8 mouse cellular contexts compared by ENCODE assay signal in genomic region chr7:48938190-48938589, GRCm38 (mm10). TPM values are rescaled to one million over a fixed set of nuclear protein-coding genes. Genes with fewer than 3 reads are reported as not detected.
DNase-seq lines count a peak whose midpoint lies in the region; ATAC-seq and TF ChIP-seq lines count a peak whose summit lies in the region.

No protein-coding gene starts in this region.

- no peaks in the 10 kb centered on the region for H3K27me3 ChIP-seq in kidney, postnatal 0 days (ENCODE audit: insufficient read depth, low read length)
- H3K27me3 ChIP-seq in CH12.LX (replicated peaks), result peaks cover 41% of the 10 kb centered on the region
- H3K27me3 ChIP-seq in lung, postnatal 0 days (replicated peaks; ENCODE audit: insufficient read depth, low read length), result no peaks in the 10 kb centered on the region

- in situ Hi-C loops in CH12.LX (cut with MboI; ENCODE audit: low pct_ligation_motif_present, low pct_unique_long_range_greater_than_20kb, low sequenced_read_pairs), result no loop called here

- ATAC-seq in kidney, postnatal 0 days (replicated peaks; ENCODE audit: low FRiP score, low read depth), result no peak
- no peak for ATAC-seq in lung, postnatal 0 days

- no peak overlapping the region for H3K4me2 ChIP-seq in kidney, postnatal 0 days (ENCODE audit: low read length)
- peak overlapping the region; percentile 50 for H3K4me2 ChIP-seq in CH12.LX (ENCODE audit: insufficient read depth, low read depth, poor library complexity, severe bottlenecking)
- no peak overlapping the region for H3K4me2 ChIP-seq in lung, postnatal 0 days (replicated peaks; ENCODE audit: low read depth, low read length)

- no peaks in the 10 kb centered on the region for H3K36me3 ChIP-seq in kidney, postnatal 0 days (ENCODE audit: insufficient read depth, low read length)
- H3K36me3 ChIP-seq in CH12.LX (replicated peaks in 1 of 2; ENCODE audit: control insufficient read depth in 1 of 2, insufficient read depth in 1 of 2, low read length in 1 of 2), result no peaks in the 10 kb centered on the region
- H3K36me3 ChIP-seq in lung, postnatal 0 days (ENCODE audit: insufficient read depth, low read length), result no peaks in the 10 kb centered on the region

- peak; percentile 57 for TF ChIP-seq CTCF in kidney, postnatal 0 days (IDR thresholded peaks at IDR 0.05; ENCODE audit: low read depth)
- peak; percentile 48 to 74 for TF ChIP-seq CTCF in CH12.LX (conservative IDR thresholded peaks at IDR 0.05 in 1 of 2, IDR thresholded peaks at IDR 0.05 in 1 of 2; ENCODE audit: low read depth in 2 of 2, low read length in 2 of 2)
- TF ChIP-seq CTCF in bone marrow, adult 2 months (IDR thresholded peaks at IDR 0.05; ENCODE audit: control insufficient read depth, insufficient read depth, low read length), result peak; percentile 37
- peak; percentile 61 for TF ChIP-seq CTCF in lung, postnatal 0 days (IDR thresholded peaks at IDR 0.05)

- DNase-seq in kidney, postnatal 0 days (ENCODE audit: low spot score), result peak; percentile 63
- DNase-seq in kidney, adult 18-20 months, result no peak
- peak; percentile 53 for DNase-seq in CH12.LX (ENCODE audit: extremely low read depth)
- DNase-seq in lung, postnatal 0 days (ENCODE audit: low spot score), result peak; percentile 38
- no peak for DNase-seq in yolk sac, embryonic 10.5 days (ENCODE audit: low spot score)
- no peak for DNase-seq in cerebellum, adult 18-20 months
- DNase-seq in frontal cortex, postnatal 14 days (ENCODE audit: low spot score in 2 of 2), result no peak

- 29% methylated on average over 4 of the region's 4 CpGs for WGBS in kidney, postnatal 0 days
- WGBS in bone marrow, adult 2 months, result 1% methylated on average over 4 of the region's 4 CpGs
- WGBS in lung, postnatal 0 days, result 29% methylated on average over 4 of the region's 4 CpGs

- no peaks in the 10 kb centered on the region for H3K79me2 ChIP-seq in CH12.LX (replicated peaks; ENCODE audit: control insufficient read depth, extremely low read depth, insufficient read depth, poor library complexity, severe bottlenecking)

- no peak for TF ChIP-seq EP300 in CH12.LX (IDR thresholded peaks at IDR 0.05; ENCODE audit: low read length)
- no peak for TF ChIP-seq EP300 in lung, postnatal 0 days (IDR thresholded peaks at IDR 0.05)

- no peaks in the 10 kb centered on the region for H3K4me1 ChIP-seq in kidney, postnatal 0 days (replicated peaks; ENCODE audit: insufficient read depth, low read length)
- H3K4me1 ChIP-seq in CH12.LX (ENCODE audit: control insufficient read depth in 1 of 2, insufficient read depth in 2 of 2), result peaks cover 4 to 15% of the 10 kb centered on the region in 2 experiments
- peaks cover 2% of the 10 kb centered on the region; the same call in 1 of the 2 replicates for H3K4me1 ChIP-seq in bone marrow, adult 2 months (ENCODE audit: control insufficient read depth, insufficient read depth, low read length)
- no peaks in the 10 kb centered on the region for H3K4me1 ChIP-seq in lung, postnatal 0 days (ENCODE audit: insufficient read depth, low read depth, low read length)

- TF ChIP-seq RAD21 in CH12.LX (IDR thresholded peaks at IDR 0.05; ENCODE audit: low read depth, low read length), result peak; percentile 63

- no peaks in the 10 kb centered on the region for H3K9me3 ChIP-seq in kidney, postnatal 0 days (replicated peaks; ENCODE audit: low read length)
- no peaks in the 10 kb centered on the region for H3K9me3 ChIP-seq in CH12.LX (replicated peaks; ENCODE audit: low read length)
- H3K9me3 ChIP-seq in lung, postnatal 0 days (ENCODE audit: low read length), result no peaks in the 10 kb centered on the region

- no peak overlapping the region for H3K27ac ChIP-seq in kidney, postnatal 0 days
- no peak overlapping the region for H3K27ac ChIP-seq in CH12.LX (ENCODE audit: insufficient read depth, low read depth)
- no peak overlapping the region for H3K27ac ChIP-seq in bone marrow, adult 2 months (ENCODE audit: control insufficient read depth, insufficient read depth, low read depth, low read length, poor library complexity)
- H3K27ac ChIP-seq in lung, postnatal 0 days (ENCODE audit: low read length), result no peak overlapping the region

- dilution Hi-C loops in CH12.LX (cut with MboI; ENCODE audit: extremely low pct_ligation_motif_present, extremely low pct_unique_long_range_greater_than_20kb, low sequenced_read_pairs), result no loop called here

- no peak overlapping the region for H3K4me3 ChIP-seq in kidney, postnatal 0 days (replicated peaks; ENCODE audit: low read depth, low read length)
- no peak overlapping the region for H3K4me3 ChIP-seq in CH12.LX (replicated peaks in 1 of 3; ENCODE audit: low read depth in 2 of 3, low read length in 2 of 3, poor library complexity in 1 of 3)
- no peak overlapping the region for H3K4me3 ChIP-seq in bone marrow, adult 2 months (replicated peaks; ENCODE audit: control insufficient read depth, low read depth, low read length)
- no peak overlapping the region for H3K4me3 ChIP-seq in lung, postnatal 0 days (ENCODE audit: low read depth, low read length)

- TF ChIP-seq POLR2A in CH12.LX (IDR thresholded peaks at IDR 0.05; ENCODE audit: low read depth, low read length), result no peak
- no peak for TF ChIP-seq POLR2A in bone marrow, adult 2 months (IDR thresholded peaks at IDR 0.05; ENCODE audit: borderline replicate concordance, control insufficient read depth, low read depth, low read length)

- no peak overlapping the region for H3K9ac ChIP-seq in kidney, postnatal 0 days (ENCODE audit: low read depth, low read length)
- H3K9ac ChIP-seq in CH12.LX (ENCODE audit: insufficient read depth, low read depth), result no peak overlapping the region
- no peak overlapping the region for H3K9ac ChIP-seq in lung, postnatal 0 days (replicated peaks; ENCODE audit: low read depth)

TF ChIP-seq in CH12.LX, 34 proteins besides CTCF, POLR2A, EP300 and RAD21:
- no peak for TF ChIP-seq SIN3A (IDR thresholded peaks at IDR 0.05; ENCODE audit: low read length)
- no peak for TF ChIP-seq JUN (IDR thresholded peaks at IDR 0.05; ENCODE audit: insufficient read depth, low read depth, low read length)
- no peak for TF ChIP-seq BHLHE40 (IDR thresholded peaks at IDR 0.05; ENCODE audit: low read depth, low read length)
- TF ChIP-seq CHD1 (IDR thresholded peaks at IDR 0.05; ENCODE audit: low read depth, low read length), result no peak
- peak; percentile 33; the same call in 1 of the 2 replicates for TF ChIP-seq ELF1 (IDR thresholded peaks at IDR 0.05; ENCODE audit: low read depth, low read length)
- no peak for TF ChIP-seq MAX (IDR thresholded peaks at IDR 0.05; ENCODE audit: low read length)
- TF ChIP-seq SMC3 (IDR thresholded peaks at IDR 0.05; ENCODE audit: low read depth, low read length), result peak; percentile 76
- TF ChIP-seq USF1 (IDR thresholded peaks at IDR 0.05; ENCODE audit: low read depth, low read length), result no peak
- no peak for TF ChIP-seq POLR2AphosphoS2 (IDR thresholded peaks at IDR 0.05; ENCODE audit: low read depth, low read length)
- TF ChIP-seq CHD2 (IDR thresholded peaks at IDR 0.05; ENCODE audit: low read length), result no peak
- no peak for TF ChIP-seq USF2 (conservative IDR thresholded peaks at IDR 0.05; ENCODE audit: low read depth, low read length)
- TF ChIP-seq NRF1 (IDR thresholded peaks at IDR 0.05; ENCODE audit: low read depth, low read length), result no peak
- TF ChIP-seq HCFC1 (IDR thresholded peaks at IDR 0.05; ENCODE audit: low read depth, low read length), result no peak
- TF ChIP-seq RCOR1 (conservative IDR thresholded peaks at IDR 0.05; ENCODE audit: low read depth, low read length), result no peak
- no peak for TF ChIP-seq ZNF384 (IDR thresholded peaks at IDR 0.05; ENCODE audit: low read depth, low read length)

RNA-seq across cellular contexts. Expression of gene Nav2, which starts 29.7 kb away (rescaled TPM):
- polyA plus RNA-seq in kidney, postnatal 0 days (2015; fragmentation: Nextera tagmentation; extraction: Ambion mirVana), result 10.1 and 12.7 TPM in 2 replicates
- total RNA-seq in CH12.LX (2012; rRNA removed) (under 0.01 TPM in 1 of 2 replicates, not detected in the other), CH12.LX (2014; rRNA removed) (not detected in 2 replicates)
- 0.16 TPM in 1 of 2 replicates, not detected in the other for polyA plus RNA-seq in CH12.LX (2012; ENCODE audit: insufficient read length, low read depth)
- 6.9 and 8.5 TPM in 2 replicates for polyA plus RNA-seq in bone marrow, adult 2 months (2011; ENCODE audit: insufficient read depth, insufficient read length, low replicate concordance, missing spikeins)
- polyA plus RNA-seq in lung, postnatal 0 days (2015; fragmentation: Nextera tagmentation; extraction: Ambion mirVana), result 22.4 and 25.8 TPM in 2 replicates

RNA-seq across cellular contexts. Expression of gene E2f8, which starts 56.8 kb away (rescaled TPM):
- polyA plus RNA-seq in kidney, postnatal 0 days (2015; fragmentation: Nextera tagmentation; extraction: Ambion mirVana), result 5.5 and 7.3 TPM in 2 replicates
- total RNA-seq in CH12.LX (2012; rRNA removed) (3.8 and 5.3 TPM in 2 replicates), CH12.LX (2014; rRNA removed) (2.4 and 2.6 TPM in 2 replicates)
- polyA plus RNA-seq in CH12.LX (2012; ENCODE audit: insufficient read length, low read depth), result 14.1 and 17.1 TPM in 2 replicates
- 36.3 and 38.6 TPM in 2 replicates for polyA plus RNA-seq in bone marrow, adult 2 months (2011; ENCODE audit: insufficient read depth, insufficient read length, low replicate concordance, missing spikeins)
- polyA plus RNA-seq in lung, postnatal 0 days (2015; fragmentation: Nextera tagmentation; extraction: Ambion mirVana), result 0.93 and 1.5 TPM in 2 replicates

Comparison
In these comparisons a context has a peak if more than half of its experiments do, and no peak if none do; other contexts are left out.
1. DNase-seq: peak in kidney, postnatal 0 days (single experiment), CH12.LX (single experiment) and lung, postnatal 0 days (single experiment); none in kidney, adult 18-20 months (single experiment), yolk sac, embryonic 10.5 days (single experiment), cerebellum, adult 18-20 months (0 of 2) and frontal cortex, postnatal 14 days (0 of 2).
2. Peak in every context shown above with its lines, with median percentiles within 50 percentile points of each other: CTCF ChIP-seq.